Mouse (Mus musculus): Measurements from ENCODE around the gene Ang2. TPM values are rescaled to one million over a fixed set of nuclear protein-coding genes. Genes with fewer than 3 reads are reported as not detected.

Gene Ang2
- polyA plus RNA-seq, 1 experiment from 2014 or later = not detected

DNA sequence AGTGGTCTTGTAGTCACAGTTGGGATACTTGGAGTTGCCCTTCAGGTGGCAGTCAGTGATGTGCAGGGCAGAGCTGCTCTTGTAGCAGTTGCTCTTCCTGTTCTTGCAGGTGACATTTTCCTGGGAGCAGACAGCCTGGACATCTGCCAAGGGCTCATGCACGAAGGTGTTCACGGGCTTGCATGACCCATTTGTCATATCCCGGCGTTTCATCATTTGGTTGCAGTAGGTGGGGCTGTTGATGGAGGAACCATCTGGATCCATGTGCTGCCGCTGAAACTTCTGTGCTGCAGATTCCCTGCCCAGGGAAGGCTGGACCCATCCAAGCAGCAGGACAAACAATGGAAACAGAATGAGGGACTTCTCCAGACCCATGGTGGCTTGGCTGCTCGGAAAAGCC, 53.4 kb downstream of the Ang2 start:
- WGBS = 93% methylated on average over 6 of the region's 6 CpGs
- Histone ChIP-seq H3K4me3 (no peak overlapping the region), H3K36me3 (replicated peaks) (no peaks in the 10 kb centered on the region), H3K27ac (no peak overlapping the region), H3K9me3 (no peaks in the 10 kb centered on the region), H3K4me1 (peaks cover 9% of the 10 kb centered on the region), H3K27me3 (ENCODE audit: poor library complexity, severe bottlenecking) (no peaks in the 10 kb centered on the region)
- DNase-seq (ENCODE audit: extremely low spot score, low spot score) = no peak

Other genes with a start within 250 kb of the Ang2 start
- gene Pnp2, start 243.2 kb downstream of the Ang2 start, polyA plus RNA-seq (2016; fragmentation: Nextera tagmentation; extraction: Ambion mirVana) = 0.73 and 1.3 TPM in 2 replicates
- not detected in 2 replicates for gene Rnase10, start 191.4 kb downstream of the Ang2 start, polyA plus RNA-seq (2016; fragmentation: Nextera tagmentation; extraction: Ambion mirVana)
- gene Rnase9, start 157.3 kb downstream of the Ang2 start, polyA plus RNA-seq (2016; fragmentation: Nextera tagmentation; extraction: Ambion mirVana) = not detected in 2 replicates
- gene Rnase11, start 149.0 kb downstream of the Ang2 start, polyA plus RNA-seq (2016; fragmentation: Nextera tagmentation; extraction: Ambion mirVana) = not detected in 2 replicates
- not detected in 2 replicates for gene Rnase12, start 141.5 kb downstream of the Ang2 start, polyA plus RNA-seq (2016; fragmentation: Nextera tagmentation; extraction: Ambion mirVana)
- gene Olfr750, start 124.7 kb downstream of the Ang2 start, polyA plus RNA-seq (2016; fragmentation: Nextera tagmentation; extraction: Ambion mirVana) = not detected in 2 replicates
- gene Rnase4, start 108.1 kb downstream of the Ang2 start, polyA plus RNA-seq (2016; fragmentation: Nextera tagmentation; extraction: Ambion mirVana) = 6.6 and 6.8 TPM in 2 replicates
- 1.7 and 1.9 TPM in 2 replicates for gene Ang, start 108.0 kb downstream of the Ang2 start, polyA plus RNA-seq (2016; fragmentation: Nextera tagmentation; extraction: Ambion mirVana)
- 0.28 TPM in 1 of 2 replicates, not detected in the other for gene Eddm3b, start 84.7 kb downstream of the Ang2 start, polyA plus RNA-seq (2016; fragmentation: Nextera tagmentation; extraction: Ambion mirVana)
- gene Rnase6, start 75.2 kb downstream of the Ang2 start, polyA plus RNA-seq (2016; fragmentation: Nextera tagmentation; extraction: Ambion mirVana) = 0.26 and 0.30 TPM in 2 replicates
- not detected in 2 replicates for gene Rnase1, start 52.4 kb downstream of the Ang2 start, polyA plus RNA-seq (2016; fragmentation: Nextera tagmentation; extraction: Ambion mirVana)
- not detected in 2 replicates for gene Rnase2b, start 36.9 kb downstream of the Ang2 start, polyA plus RNA-seq (2016; fragmentation: Nextera tagmentation; extraction: Ambion mirVana)
- not detected in 2 replicates for gene Ear14, start 4.2 kb upstream of the Ang2 start, polyA plus RNA-seq (2016; fragmentation: Nextera tagmentation; extraction: Ambion mirVana)
- not detected in 2 replicates for gene Rnase2a, start 57.0 kb upstream of the Ang2 start, polyA plus RNA-seq (2016; fragmentation: Nextera tagmentation; extraction: Ambion mirVana)
- not detected in 2 replicates for gene Gm7247, start 162.6 kb upstream of the Ang2 start, polyA plus RNA-seq (2016; fragmentation: Nextera tagmentation; extraction: Ambion mirVana)
- gene Vmn2r88, start 211.7 kb upstream of the Ang2 start, polyA plus RNA-seq (2016; fragmentation: Nextera tagmentation; extraction: Ambion mirVana) = not detected in 2 replicates

Data from forebrain, embryonic 10.5 days (tissue).